Mouse (Mus musculus): ENCODE data around the gene Nat8. TPM values are rescaled to one million over a fixed set of nuclear protein-coding genes. Genes with fewer than 3 reads are reported as not detected.
"Not testable (repeated sequence)": the region's sequence is repeated elsewhere in the genome, so short reads cannot be mapped to it uniquely, and the experiment has no call there.

The Nat8 gene
- polyA plus RNA-seq, 1 experiment from 2014 or later: 0.12 TPM

GRCm38 (mm10) chr6:85822286-85822685, 9.6 kb downstream of the Nat8 start:
- Histone ChIP-seq H3K27ac (ENCODE audit: low read length) (no peak overlapping the region), H3K9ac (ENCODE audit: low read depth, low read length) (no peak overlapping the region), H3K4me2 (ENCODE audit: low read depth, low read length) (no peak overlapping the region), H3K27me3 (ENCODE audit: control insufficient read depth, insufficient read depth, low read depth, low read length) (no peaks in the 10 kb centered on the region), H3K4me3 (ENCODE audit: low read depth, low read length) (no peak overlapping the region), H3K36me3 (ENCODE audit: control insufficient read depth, insufficient read depth) (no peaks in the 10 kb centered on the region), H3K9me3 (replicated peaks; ENCODE audit: control insufficient read depth, low read length) (no peaks in the 10 kb centered on the region), H3K4me1 (ENCODE audit: control insufficient read depth, low read depth, low read length) (no peaks in the 10 kb centered on the region)
- 63% methylated on average over 4 of the region's 4 CpGs for WGBS (ENCODE audit: insufficient replicate concordance)
- no peak for ATAC-seq (ENCODE audit: low read depth)

GRCm38 (mm10) chr6:85820837-85821236, 11.0 kb downstream of the Nat8 start, which contains the start of the genes Nat8f6 and Nat8f5:
Gene Nat8f6, minus strand, starts transcription at chr6:85820954.
Gene Nat8f5, minus strand, starts transcription at chr6:85820972.
- no peak within 1 kb of the TSS for H3K9ac ChIP-seq (ENCODE audit: low read depth, low read length)
- H3K4me3 ChIP-seq (ENCODE audit: low read depth, low read length): no peak within 1 kb of the TSS
- ATAC-seq (ENCODE audit: low read depth): no peak
- H3K9me3 ChIP-seq (replicated peaks; ENCODE audit: control insufficient read depth, low read length): no peaks in the 10 kb centered on the region
- H3K36me3 ChIP-seq (ENCODE audit: control insufficient read depth, insufficient read depth): no peaks in the 10 kb centered on the region
- H3K4me2 ChIP-seq (ENCODE audit: low read depth, low read length): no peak within 1 kb of the TSS
- no peaks in the 10 kb centered on the region for H3K4me1 ChIP-seq (ENCODE audit: control insufficient read depth, low read depth, low read length)
- H3K27me3 ChIP-seq (ENCODE audit: control insufficient read depth, insufficient read depth, low read depth, low read length): no peaks in the 10 kb centered on the region
- 47% methylated on average over 5 of the region's 5 CpGs for WGBS (ENCODE audit: insufficient replicate concordance)
- no peak within 1 kb of the TSS for H3K27ac ChIP-seq (ENCODE audit: low read length)

- H3K27ac ChIP-seq (ENCODE audit: low read length): no peak overlapping the region
- H3K27me3 ChIP-seq (ENCODE audit: control insufficient read depth, insufficient read depth, low read depth, low read length): no peaks in the 10 kb centered on the region
- no peaks in the 10 kb centered on the region for H3K36me3 ChIP-seq (ENCODE audit: control insufficient read depth, insufficient read depth)
- H3K4me3 ChIP-seq (ENCODE audit: low read depth, low read length): no peak overlapping the region
- no peaks in the 10 kb centered on the region for H3K9me3 ChIP-seq (replicated peaks; ENCODE audit: control insufficient read depth, low read length)
- no peak overlapping the region for H3K9ac ChIP-seq (ENCODE audit: low read depth, low read length)
- H3K4me2 ChIP-seq (ENCODE audit: low read depth, low read length): no peak overlapping the region
- no peaks in the 10 kb centered on the region for H3K4me1 ChIP-seq (ENCODE audit: control insufficient read depth, low read depth, low read length)
- WGBS (ENCODE audit: insufficient replicate concordance): 38% methylated on average over 1 of the region's 1 CpGs
- ATAC-seq (ENCODE audit: low read depth): no peak
These were observed 13.5 kb downstream of the Nat8 start for GRCm38 (mm10) chr6:85818338-85818737.

GRCm38 (mm10) chr6:85813339-85813738, 18.5 kb downstream of the Nat8 start:
- no peaks in the 10 kb centered on the region for H3K9me3 ChIP-seq (replicated peaks; ENCODE audit: control insufficient read depth, low read length)
- no peaks in the 10 kb centered on the region for H3K4me1 ChIP-seq (ENCODE audit: control insufficient read depth, low read depth, low read length)
- ATAC-seq (ENCODE audit: low read depth): no peak
- WGBS (ENCODE audit: insufficient replicate concordance): 54% methylated on average over 2 of the region's 2 CpGs
- no peak overlapping the region for H3K27ac ChIP-seq (ENCODE audit: low read length)
- H3K4me3 ChIP-seq (ENCODE audit: low read depth, low read length): no peak overlapping the region
- no peak overlapping the region for H3K9ac ChIP-seq (ENCODE audit: low read depth, low read length)
- H3K4me2 ChIP-seq (ENCODE audit: low read depth, low read length): no peak overlapping the region
- no peaks in the 10 kb centered on the region for H3K27me3 ChIP-seq (ENCODE audit: control insufficient read depth, insufficient read depth, low read depth, low read length)
- no peaks in the 10 kb centered on the region for H3K36me3 ChIP-seq (ENCODE audit: control insufficient read depth, insufficient read depth)

GRCm38 (mm10) chr6:85810942-85811537, 20.8 kb downstream of the Nat8 start:
- H3K27ac ChIP-seq (ENCODE audit: low read length); H3K9me3 ChIP-seq (replicated peaks; ENCODE audit: control insufficient read depth, low read length); H3K36me3 ChIP-seq (ENCODE audit: control insufficient read depth, insufficient read depth); H3K4me1 ChIP-seq (ENCODE audit: control insufficient read depth, low read depth, low read length); H3K9ac ChIP-seq (ENCODE audit: low read depth, low read length); H3K27me3 ChIP-seq (ENCODE audit: control insufficient read depth, insufficient read depth, low read depth, low read length); ATAC-seq (ENCODE audit: low read depth); H3K4me3 ChIP-seq (ENCODE audit: low read depth, low read length); H3K4me2 ChIP-seq (ENCODE audit: low read depth, low read length): not testable (repeated sequence)
- 51% methylated on average over 3 of the region's 3 CpGs for WGBS (ENCODE audit: insufficient replicate concordance)

- not testable (repeated sequence) for H3K9me3 ChIP-seq (replicated peaks; ENCODE audit: control insufficient read depth, low read length); H3K4me2 ChIP-seq (ENCODE audit: low read depth, low read length); H3K27ac ChIP-seq (ENCODE audit: low read length); ATAC-seq (ENCODE audit: low read depth); H3K4me1 ChIP-seq (ENCODE audit: control insufficient read depth, low read depth, low read length); H3K4me3 ChIP-seq (ENCODE audit: low read depth, low read length); H3K27me3 ChIP-seq (ENCODE audit: control insufficient read depth, insufficient read depth, low read depth, low read length); H3K9ac ChIP-seq (ENCODE audit: low read depth, low read length); H3K36me3 ChIP-seq (ENCODE audit: control insufficient read depth, insufficient read depth)
- 63% methylated on average over 2 of the region's 3 CpGs for WGBS (ENCODE audit: insufficient replicate concordance)
These were observed 21.4 kb downstream of the Nat8 start for GRCm38 (mm10) chr6:85810514-85810913.

- H3K4me2 ChIP-seq (ENCODE audit: low read depth, low read length); H3K27me3 ChIP-seq (ENCODE audit: control insufficient read depth, insufficient read depth, low read depth, low read length); H3K4me3 ChIP-seq (ENCODE audit: low read depth, low read length); H3K9me3 ChIP-seq (replicated peaks; ENCODE audit: control insufficient read depth, low read length); ATAC-seq (ENCODE audit: low read depth); H3K9ac ChIP-seq (ENCODE audit: low read depth, low read length); H3K27ac ChIP-seq (ENCODE audit: low read length); H3K4me1 ChIP-seq (ENCODE audit: control insufficient read depth, low read depth, low read length); H3K36me3 ChIP-seq (ENCODE audit: control insufficient read depth, insufficient read depth): not testable (repeated sequence)
- WGBS (ENCODE audit: insufficient replicate concordance): 41% methylated on average over 2 of the region's 3 CpGs
These were observed 22.1 kb downstream of the Nat8 start for GRCm38 (mm10) chr6:85809784-85810183.

- H3K27me3 ChIP-seq (ENCODE audit: control insufficient read depth, insufficient read depth, low read depth, low read length); H3K9ac ChIP-seq (ENCODE audit: low read depth, low read length); H3K4me1 ChIP-seq (ENCODE audit: control insufficient read depth, low read depth, low read length); H3K4me2 ChIP-seq (ENCODE audit: low read depth, low read length); ATAC-seq (ENCODE audit: low read depth); H3K36me3 ChIP-seq (ENCODE audit: control insufficient read depth, insufficient read depth); H3K9me3 ChIP-seq (replicated peaks; ENCODE audit: control insufficient read depth, low read length); H3K4me3 ChIP-seq (ENCODE audit: low read depth, low read length); H3K27ac ChIP-seq (ENCODE audit: low read length): not testable (repeated sequence)
- 48% methylated on average over 5 of the region's 5 CpGs for WGBS (ENCODE audit: insufficient replicate concordance)
These were observed 28.7 kb downstream of the Nat8 start for GRCm38 (mm10) chr6:85803180-85803579.

Measured in liver, embryonic 16.5 days (tissue).